Mouse (Mus musculus): Measurements from ENCODE around the gene Nudt16. TPM values are rescaled to one million over a fixed set of nuclear protein-coding genes. Genes with fewer than 3 reads are reported as not detected.

The Nudt16 gene
- 13.1 and 13.7 TPM in 2 replicates for polyA plus RNA-seq (2015; fragmentation: Nextera tagmentation; extraction: Ambion mirVana)

GRCm38 (mm10) chr9:105131253-105132001, at the start of gene Nudt16:
Gene Nudt16 (minus strand): TSS chr9:105131824.

DNA sequence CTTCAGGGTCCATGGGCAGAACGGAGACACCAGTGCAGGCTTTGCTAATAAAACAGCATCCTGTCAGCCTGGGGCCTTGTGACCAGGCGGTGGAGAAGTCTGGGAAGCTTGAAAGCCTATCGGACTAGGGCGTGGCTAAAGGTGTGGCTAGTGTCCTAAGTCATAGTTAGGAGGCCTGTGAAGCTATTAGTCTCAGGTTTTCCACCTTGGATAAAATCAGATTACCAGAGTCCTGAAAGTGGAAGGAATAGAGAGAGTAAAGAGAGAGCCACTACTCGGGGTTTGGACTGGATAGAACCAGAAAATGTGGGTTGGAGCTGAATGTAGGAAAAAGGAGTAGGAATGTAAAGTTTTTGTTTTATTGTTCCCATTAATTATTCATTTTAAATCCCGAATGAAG, 13.4 kb upstream of the Nudt16 start, which contains the start of gene 1700080E11Rik:
Gene 1700080E11Rik, minus strand, starts transcription at position 101 of the 400 bp plus-strand sequence.

Other genes with a start within 250 kb of the Nudt16 start
- 89.8 and 101 TPM in 2 replicates for gene Mrpl3, start 78.6 kb downstream of the Nudt16 start, polyA plus RNA-seq (2015; fragmentation: Nextera tagmentation; extraction: Ambion mirVana)
- not detected in 2 replicates for gene 1700080E11Rik, start 13.3 kb upstream of the Nudt16 start, polyA plus RNA-seq (2015; fragmentation: Nextera tagmentation; extraction: Ambion mirVana)

All from skeletal muscle tissue, postnatal 0 days (tissue).